Mouse (Mus musculus) liver, embryonic 16.5 days (tissue): ENCODE results near the gene Rab3il1. TPM values are rescaled to one million over a fixed set of nuclear protein-coding genes. Genes with fewer than 3 reads are reported as not detected.

ENCODE experiments used
- ATAC-seq: fragments of 200-750 bp; cut with Nextera tagmentation; 2 replicates; pipeline ENCODE4 v1.8.0; 2017; ENCODE audit warnings: low read depth, mild to moderate bottlenecking, moderate number of reproducible peaks, moderate library complexity
- H3K27ac ChIP-seq: fragments of 300-500 bp; sonication (generic); 2 replicates; pipeline ENCODE4 v1.5.1; 2014; ENCODE audit warnings: mild to moderate bottlenecking, low read length
- H3K27me3 ChIP-seq: fragments of 300-500 bp; sonication (generic); 2 replicates; pipeline ENCODE4 v1.6.1; 2014; ENCODE audit warnings: low read depth, low read length, mixed read lengths; ENCODE audit not compliant: control insufficient read depth, insufficient read depth
- H3K36me3 ChIP-seq: fragments of 300-500 bp; sonication (generic); 2 replicates; pipeline ENCODE4 v1.6.1; 2014; ENCODE audit warnings: mild to moderate bottlenecking; ENCODE audit not compliant: control insufficient read depth, insufficient read depth
- H3K4me1 ChIP-seq: fragments of 300-500 bp; sonication (generic); 2 replicates; pipeline ENCODE4 v1.6.1; 2014; ENCODE audit warnings: low read depth, low read length, mixed read lengths; ENCODE audit not compliant: control insufficient read depth
- H3K4me2 ChIP-seq: fragments of 300-500 bp; sonication (generic); 2 replicates; pipeline ENCODE4 v1.6.1; 2014; ENCODE audit warnings: low read depth, low read length, mixed read lengths
- H3K4me3 ChIP-seq: fragments of 300-500 bp; sonication (generic); 2 replicates; pipeline ENCODE4 v1.5.1; 2014; ENCODE audit warnings: low read depth, mild to moderate bottlenecking, low read length
- H3K9ac ChIP-seq: fragments of 300-500 bp; sonication (generic); 2 replicates; pipeline ENCODE4 v1.6.1; 2014; ENCODE audit warnings: low read depth, low read length
- H3K9me3 ChIP-seq: fragments of 300-500 bp; sonication (generic); replicated peaks from 2 replicates; pipeline ENCODE4 v1.6.1; 2016; ENCODE audit warnings: low read length; ENCODE audit not compliant: control insufficient read depth
- WGBS: fragments of 180-500 bp; shearing (Covaris S2); extraction: QIAGEN DNeasy Blood & Tissue Kit; methylation state at CpG from one replicate; pipeline ENCODE4 v1.1.7; 2014; ENCODE audit not compliant: insufficient replicate concordance; 5-methylcytosine and 5-hydroxymethylcytosine counted together
- polyA plus RNA-seq: library from polyadenylated mRNA; unstranded; fragments of >200 nt; fragmentation: Nextera tagmentation; extraction: Ambion mirVana; gene quantifications from 2 replicates; pipeline ENCODE4 v1.2.1, GENCODE M21; 2015

Rab3il1 gene
- 236 and 248 TPM in 2 replicates for polyA plus RNA-seq

GRCm38 (mm10) chr19:10001206-10001969, at the start of gene Rab3il1, which contains the start of gene Best1:
Gene Rab3il1 (plus strand): TSS chr19:10001669.
Gene Best1 (minus strand): TSS chr19:10001633.
- 64% methylated on average over 7 of the region's 7 CpGs for WGBS
- no peak for ATAC-seq
- Histone ChIP-seq H3K36me3 (no peaks in the 10 kb centered on the region), H3K27ac (no peak within 1 kb of the TSS), H3K27me3 (no peaks in the 10 kb centered on the region), H3K4me1 (peaks cover 2% of the 10 kb centered on the region; the same call in 1 of the 2 replicates), H3K9ac (no peak within 1 kb of the TSS), H3K4me2 (no peak within 1 kb of the TSS), H3K4me3 (no peak within 1 kb of the TSS), H3K9me3 (no peaks in the 10 kb centered on the region; the same call in 1 of the 2 replicates)

DNA sequence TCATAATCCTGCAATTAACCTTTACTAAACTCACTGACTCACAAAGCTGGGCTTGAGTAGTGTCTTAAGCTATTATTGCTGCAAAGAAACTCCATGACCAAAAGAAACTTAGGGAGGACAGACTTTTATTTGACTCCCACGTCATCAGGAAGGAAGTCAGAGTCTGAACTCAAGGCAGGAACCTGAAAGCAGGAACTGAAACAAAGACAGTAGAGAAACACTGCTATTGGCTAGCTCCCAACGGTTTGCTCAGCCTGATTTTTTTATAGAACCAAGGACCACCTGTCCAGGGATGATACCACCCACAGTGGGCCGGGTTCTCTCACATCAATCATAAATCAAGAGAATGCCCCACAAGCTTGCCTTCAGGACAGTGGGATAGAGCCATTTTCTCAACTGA, 49.1 kb upstream of the Rab3il1 start:
- H3K36me3 ChIP-seq, result no peaks in the 10 kb centered on the region
- H3K9me3 ChIP-seq, result no peaks in the 10 kb centered on the region
- WGBS, result 43% methylated on average over 3 of the region's 3 CpGs
- no peak overlapping the region for H3K9ac ChIP-seq
- H3K4me3 ChIP-seq, result no peak overlapping the region
- H3K4me2 ChIP-seq, result no peak overlapping the region
- ATAC-seq, result no peak
- H3K27ac ChIP-seq, result no peak overlapping the region
- H3K27me3 ChIP-seq, result no peaks in the 10 kb centered on the region
- peaks cover 35% of the 10 kb centered on the region for H3K4me1 ChIP-seq

- Histone ChIP-seq H3K27me3 (no peaks in the 10 kb centered on the region), H3K36me3 (no peaks in the 10 kb centered on the region), H3K4me1 (peaks cover 40% of the 10 kb centered on the region), H3K27ac (no peak overlapping the region), H3K9ac (no peak overlapping the region), H3K9me3 (no peaks in the 10 kb centered on the region), H3K4me2 (no peak overlapping the region), H3K4me3 (no peak overlapping the region)
- WGBS, result 66% methylated on average over 3 of the region's 3 CpGs
- no peak for ATAC-seq
Measured at GRCm38 (mm10) chr19:9952912-9953311, 48.6 kb upstream of the Rab3il1 start.

DNA sequence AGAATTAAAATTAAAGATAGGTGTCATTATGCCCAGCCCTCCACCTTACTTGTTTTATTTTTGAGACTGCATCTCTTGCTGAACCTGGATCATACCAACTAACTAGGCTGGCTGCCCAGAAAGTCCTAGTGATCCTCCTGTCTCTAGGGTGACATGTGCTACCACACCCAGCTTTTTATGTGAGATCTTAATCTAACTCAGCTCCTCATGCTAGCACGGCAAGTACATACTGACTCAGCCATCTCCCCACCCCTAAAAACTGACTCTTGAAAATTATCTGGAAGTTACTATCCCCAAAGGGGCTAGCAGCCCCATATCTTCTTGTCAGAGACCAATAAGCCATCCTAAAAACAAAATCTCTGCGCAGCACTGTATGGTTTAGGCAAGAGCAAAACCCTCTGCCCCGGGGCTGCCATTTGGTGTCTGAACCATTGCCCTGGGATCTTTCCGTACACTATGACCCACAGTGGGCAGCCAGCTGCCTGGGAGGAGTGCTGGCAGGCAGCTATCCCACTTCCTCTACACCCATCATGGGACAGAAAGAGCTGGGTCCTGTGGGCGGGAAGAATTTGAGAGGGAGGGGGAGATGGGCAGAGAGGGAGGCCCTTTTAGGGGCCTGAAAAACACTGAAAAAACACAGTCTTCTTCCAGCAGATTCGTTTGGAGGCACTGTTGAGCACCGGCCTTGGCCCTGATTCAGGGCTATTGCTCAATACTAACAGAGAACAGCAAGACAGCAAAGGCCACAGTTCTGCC, 47.2 kb upstream of the Rab3il1 start:
- H3K27ac ChIP-seq, result peak overlapping the region; percentile 90
- peaks cover 42% of the 10 kb centered on the region for H3K4me1 ChIP-seq
- WGBS, result 13% methylated on average over 7 of the region's 7 CpGs
- peak; percentile 77 for ATAC-seq
- H3K9me3 ChIP-seq, result no peaks in the 10 kb centered on the region
- peak overlapping the region; percentile 52 for H3K9ac ChIP-seq
- H3K27me3 ChIP-seq, result no peaks in the 10 kb centered on the region
- H3K4me3 ChIP-seq, result peak overlapping the region; percentile 15; the same call in 1 of the 2 replicates
- peak overlapping the region; percentile 50 for H3K4me2 ChIP-seq
- H3K36me3 ChIP-seq, result no peaks in the 10 kb centered on the region

GRCm38 (mm10) chr19:9954811-9955202, 46.7 kb upstream of the Rab3il1 start:
- H3K27me3 ChIP-seq, result no peaks in the 10 kb centered on the region
- H3K4me2 ChIP-seq, result peak overlapping the region; percentile 50
- H3K9ac ChIP-seq, result peak overlapping the region; percentile 52
- peak overlapping the region; percentile 90 for H3K27ac ChIP-seq
- peak overlapping the region; percentile 15; the same call in 1 of the 2 replicates for H3K4me3 ChIP-seq
- H3K36me3 ChIP-seq, result no peaks in the 10 kb centered on the region
- no peaks in the 10 kb centered on the region for H3K9me3 ChIP-seq
- 29% methylated on average over 5 of the region's 5 CpGs for WGBS
- ATAC-seq, result peak; percentile 41
- H3K4me1 ChIP-seq, result peaks cover 42% of the 10 kb centered on the region

GRCm38 (mm10) chr19:9955438-9955837, 46.0 kb upstream of the Rab3il1 start:
- 14% methylated on average over 1 of the region's 1 CpGs for WGBS
- H3K4me2 ChIP-seq, result no peak overlapping the region
- H3K36me3 ChIP-seq, result no peaks in the 10 kb centered on the region
- ATAC-seq, result peak; percentile 35
- H3K27me3 ChIP-seq, result no peaks in the 10 kb centered on the region
- no peak overlapping the region for H3K4me3 ChIP-seq
- H3K9me3 ChIP-seq, result no peaks in the 10 kb centered on the region
- peak overlapping the region; percentile 90 for H3K27ac ChIP-seq
- H3K9ac ChIP-seq, result no peak overlapping the region
- H3K4me1 ChIP-seq, result peaks cover 42% of the 10 kb centered on the region

- H3K4me1 ChIP-seq, result peaks cover 42% of the 10 kb centered on the region
Measured at GRCm38 (mm10) chr19:9956624-9957388, 44.7 kb upstream of the Rab3il1 start.

DNA sequence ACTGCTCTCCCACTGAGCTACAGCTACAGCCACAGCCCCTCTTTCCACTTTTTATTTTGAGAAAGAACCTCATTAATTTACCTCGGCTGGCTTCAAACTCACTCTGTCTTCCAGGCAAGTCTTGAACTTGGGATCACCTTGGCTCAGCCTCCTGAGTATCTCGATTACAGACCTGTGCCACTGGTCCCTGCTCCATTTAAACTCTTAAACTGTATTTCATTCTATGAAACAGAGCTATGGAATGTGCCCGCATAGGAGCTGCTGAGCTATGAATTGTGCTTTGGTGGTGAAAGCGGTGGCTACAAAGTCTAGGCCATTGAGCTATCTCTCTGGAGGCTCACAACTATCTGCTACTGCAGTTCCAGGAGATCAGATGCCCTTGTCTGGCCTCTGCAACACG, 43.5 kb upstream of the Rab3il1 start:
- H3K27ac ChIP-seq, result no peak overlapping the region
- H3K27me3 ChIP-seq, result no peaks in the 10 kb centered on the region
- H3K9ac ChIP-seq, result no peak overlapping the region
- 62% methylated on average over 5 of the region's 5 CpGs for WGBS
- H3K36me3 ChIP-seq, result no peaks in the 10 kb centered on the region
- H3K4me2 ChIP-seq, result no peak overlapping the region
- H3K4me1 ChIP-seq, result peaks cover 42% of the 10 kb centered on the region
- ATAC-seq, result no peak
- H3K4me3 ChIP-seq, result no peak overlapping the region
- H3K9me3 ChIP-seq, result no peaks in the 10 kb centered on the region

More at GRCm38 (mm10) chr19:9956624-9957388, 44.7 kb upstream of the Rab3il1 start:
- WGBS, result 49% methylated on average over 4 of the region's 4 CpGs
- H3K9me3 ChIP-seq, result no peaks in the 10 kb centered on the region
- H3K27ac ChIP-seq, result peak overlapping the region; percentile 25; the same call in 1 of the 2 replicates
- no peak for ATAC-seq
- no peaks in the 10 kb centered on the region for H3K36me3 ChIP-seq
- no peaks in the 10 kb centered on the region for H3K27me3 ChIP-seq
- H3K9ac ChIP-seq, result no peak overlapping the region
- no peak overlapping the region for H3K4me3 ChIP-seq
- H3K4me2 ChIP-seq, result no peak overlapping the region
